Mouse (Mus musculus): ENCODE measurements around the gene Klhl25. TPM values are rescaled to one million over a fixed set of nuclear protein-coding genes. Genes with fewer than 3 reads are reported as not detected.

The Klhl25 gene
- polyA plus RNA-seq (2012; rRNA removed; ENCODE audit: low replicate concordance): 19.6 and 20.6 TPM in 2 replicates

DNA sequence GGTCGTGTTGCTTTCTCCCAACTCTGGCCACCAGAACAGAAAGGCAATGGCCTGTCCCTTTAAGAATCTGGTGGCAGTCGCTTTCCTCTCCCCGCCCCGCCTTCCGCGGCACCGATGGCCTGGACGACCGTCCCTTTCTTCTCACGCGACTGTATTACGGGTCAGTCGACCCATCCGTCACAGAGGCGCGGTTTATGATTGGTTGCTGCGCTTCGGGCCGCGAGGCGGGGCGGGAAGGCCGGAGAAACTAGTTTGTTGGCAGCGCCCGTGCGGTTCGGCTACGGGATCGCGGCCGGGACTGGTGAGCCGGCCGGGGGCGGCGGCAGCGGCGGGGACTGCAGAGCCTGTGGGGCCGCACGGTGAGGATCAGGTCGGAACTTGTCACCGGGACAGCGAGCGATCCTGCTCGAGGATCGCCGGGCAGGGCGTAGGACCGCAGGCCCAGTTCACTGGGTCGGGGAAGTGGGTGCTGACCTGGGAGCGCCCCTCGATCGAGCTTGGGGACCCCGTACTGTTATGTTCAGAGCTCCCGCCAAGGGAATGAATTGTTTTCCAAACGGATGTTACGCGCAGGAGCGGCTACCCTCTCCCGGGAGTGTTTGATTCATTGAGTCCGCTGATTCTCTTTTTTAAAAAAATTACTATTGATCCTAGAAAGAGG is at the start of gene Klhl25:
Gene Klhl25, plus strand, starts transcription at position 196 of the 661 bp plus-strand sequence.

Data from mammary gland, adult 2 months (tissue).